Mouse (Mus musculus) CH12.LX (cell line): ENCODE results near the gene Polr3gl.

Experiments used
- CTCF ChIP-seq, 2 experiments: IDR thresholded peaks in 1 of 2; conservative IDR thresholded peaks in 1 of 2; 2 replicates each; pipeline ENCODE4 v1.5.1; 2011 to 2012; ENCODE audit warnings: low read depth in 2 of 2, low read length in 2 of 2, improper control_type of control experiment in 1 of 2, inconsistent platforms in 1 of 2, mild to moderate bottlenecking in 1 of 2, moderate library complexity in 1 of 2
- ETS1 ChIP-seq: conservative IDR thresholded peaks from 2 replicates; pipeline ENCODE4 v1.6.1; 2012; ENCODE audit warnings: low read depth, mild to moderate bottlenecking, inconsistent platforms, low read length, improper control_type of control experiment, moderate library complexity
- MAFK ChIP-seq: IDR thresholded peaks from 2 replicates; pipeline ENCODE4 v1.6.1; 2011; ENCODE audit warnings: low read length, improper control_type of control experiment; ENCODE audit not compliant: insufficient replicate concordance
- POLR2A ChIP-seq: IDR thresholded peaks from 2 replicates; pipeline ENCODE4 v1.6.1; 2011; ENCODE audit warnings: low read depth, mild to moderate bottlenecking, improper control_type of control experiment, low read length
- SMC3 ChIP-seq: IDR thresholded peaks from 2 replicates; pipeline ENCODE4 v1.6.1; 2011; ENCODE audit warnings: low read depth, low read length, improper control_type of control experiment

GRCm38 (mm10) chr3:96563267-96563666 lies 30.7 kb downstream of the Polr3gl start:
- TF ChIP-seq ETS1 (no peak), POLR2A (no peak), MAFK (no peak), CTCF (conservative IDR thresholded peaks at IDR 0.05 in 1 of 2, IDR thresholded peaks at IDR 0.05 in 1 of 2; ENCODE audit: low read depth in 2 of 2, low read length in 2 of 2) (no peak), SMC3 (no peak)
